Mouse (Mus musculus) heart, embryonic 16.5 days (tissue): Measurements from ENCODE around the gene Uck1. TPM values are rescaled to one million over a fixed set of nuclear protein-coding genes. Genes with fewer than 3 reads are reported as not detected.

Experiments
- ATAC-seq: fragments of 200-750 bp; cut with Nextera tagmentation; replicated peaks from 2 replicates; pipeline ENCODE4 v1.8.0; 2017; ENCODE audit warnings: moderate number of reproducible peaks; ENCODE audit not compliant: insufficient read depth, low FRiP score; ENCODE audit errors: extremely low read depth
- H3K27ac ChIP-seq: fragments of 300-500 bp; sonication (generic); 2 replicates; pipeline ENCODE4 v1.5.1; 2014; ENCODE audit warnings: mild to moderate bottlenecking, low read length, control low read depth, moderate library complexity
- H3K27me3 ChIP-seq: fragments of 300-500 bp; sonication (generic); 2 replicates; pipeline ENCODE4 v1.6.1; 2014; ENCODE audit warnings: low read length, mixed read lengths; ENCODE audit not compliant: control insufficient read depth, insufficient read depth
- H3K36me3 ChIP-seq: fragments of 300-500 bp; sonication (generic); 2 replicates; pipeline ENCODE4 v1.6.1; 2014; ENCODE audit not compliant: control insufficient read depth, insufficient read depth
- H3K4me1 ChIP-seq: fragments of 300-500 bp; sonication (generic); 2 replicates; pipeline ENCODE4 v1.6.1; 2014; ENCODE audit warnings: low read length, mixed read lengths; ENCODE audit not compliant: control insufficient read depth, insufficient read depth
- H3K4me2 ChIP-seq: fragments of 300-500 bp; sonication (generic); 2 replicates; pipeline ENCODE4 v1.6.1; 2014; ENCODE audit warnings: low read depth, mild to moderate bottlenecking, control low read depth, low read length
- H3K4me3 ChIP-seq: fragments of 300-500 bp; sonication (generic); 2 replicates; pipeline ENCODE4 v1.5.1; 2014; ENCODE audit warnings: mild to moderate bottlenecking, control low read depth, low read length
- H3K9ac ChIP-seq: fragments of 300-500 bp; sonication (generic); 2 replicates; pipeline ENCODE4 v1.6.1; 2014; ENCODE audit warnings: low read length, control low read depth
- H3K9me3 ChIP-seq: fragments of 300-500 bp; sonication (generic); replicated peaks from 2 replicates; pipeline ENCODE4 v1.6.1; 2016; ENCODE audit warnings: low read length; ENCODE audit not compliant: control insufficient read depth
- WGBS: fragments of 180-500 bp; shearing (Covaris S2); extraction: QIAGEN DNeasy Blood & Tissue Kit; methylation state at CpG from one replicate; pipeline ENCODE4 v1.1.7; 2014; 5-methylcytosine and 5-hydroxymethylcytosine counted together
- polyA plus RNA-seq: library from polyadenylated mRNA; unstranded; fragments of >200 nt; fragmentation: Nextera tagmentation; extraction: Ambion mirVana; gene quantifications from 2 replicates; pipeline ENCODE4 v1.2.1, GENCODE M21; 2015

Gene Uck1
- polyA plus RNA-seq, 1 experiment from 2014 or later, result 45.7 TPM

GRCm38 (mm10) chr2:32282727-32283126, 22.8 kb upstream of the Uck1 start:
- Histone ChIP-seq H3K4me3 (no peak overlapping the region), H3K9me3 (no peaks in the 10 kb centered on the region), H3K9ac (no peak overlapping the region), H3K4me2 (no peak overlapping the region), H3K27ac (peak overlapping the region; percentile 50; the same call in 1 of the 2 replicates), H3K4me1 (peaks cover 10% of the 10 kb centered on the region), H3K27me3 (no peaks in the 10 kb centered on the region), H3K36me3 (peaks cover 23% of the 10 kb centered on the region)
- 0 out of 2 replicates have a peak, but pooled peaks have one; percentile 28 for ATAC-seq
- WGBS, result 74% methylated on average over 1 of the region's 1 CpGs

GRCm38 (mm10) chr2:32282289-32282688, 22.3 kb upstream of the Uck1 start:
- no peak for ATAC-seq
- Histone ChIP-seq H3K27me3 (no peaks in the 10 kb centered on the region), H3K4me1 (peaks cover 10% of the 10 kb centered on the region), H3K36me3 (peaks cover 28% of the 10 kb centered on the region), H3K27ac (peak overlapping the region; percentile 50; the same call in 1 of the 2 replicates), H3K4me2 (no peak overlapping the region), H3K4me3 (no peak overlapping the region), H3K9ac (no peak overlapping the region), H3K9me3 (no peaks in the 10 kb centered on the region)
- 67% methylated on average over 2 of the region's 2 CpGs for WGBS

GRCm38 (mm10) chr2:32275823-32276222, 15.9 kb upstream of the Uck1 start:
- no peaks in the 10 kb centered on the region for H3K4me1 ChIP-seq
- no peaks in the 10 kb centered on the region for H3K27me3 ChIP-seq
- H3K4me3 ChIP-seq, result no peak overlapping the region
- H3K27ac ChIP-seq, result no peak overlapping the region
- no peak for ATAC-seq
- 79% methylated on average over 3 of the region's 3 CpGs for WGBS
- no peak overlapping the region for H3K9ac ChIP-seq
- no peaks in the 10 kb centered on the region for H3K9me3 ChIP-seq
- H3K4me2 ChIP-seq, result no peak overlapping the region
- peaks cover 22% of the 10 kb centered on the region for H3K36me3 ChIP-seq

GRCm38 (mm10) chr2:32260635-32261034, 676 bp upstream of the Uck1 start:
- Histone ChIP-seq H3K4me3 (no peak overlapping the region), H3K4me1 (peaks cover 7% of the 10 kb centered on the region), H3K9ac (no peak overlapping the region), H3K27ac (no peak overlapping the region), H3K36me3 (peaks cover 17% of the 10 kb centered on the region), H3K27me3 (no peaks in the 10 kb centered on the region), H3K4me2 (no peak overlapping the region; the same call in 1 of the 2 replicates), H3K9me3 (no peaks in the 10 kb centered on the region)
- WGBS, result 31% methylated on average over 4 of the region's 4 CpGs
- ATAC-seq, result no peak

GRCm38 (mm10) chr2:32258887-32259533, 949 bp downstream of the Uck1 start:
- Histone ChIP-seq H3K4me3 (peak overlapping the region; percentile 78), H3K27ac (no peak overlapping the region), H3K27me3 (no peaks in the 10 kb centered on the region), H3K9me3 (no peaks in the 10 kb centered on the region), H3K36me3 (peaks cover 21% of the 10 kb centered on the region), H3K9ac (peak overlapping the region; percentile 80), H3K4me1 (peaks cover 7% of the 10 kb centered on the region), H3K4me2 (peak overlapping the region; percentile 83)
- WGBS, result 47% methylated on average over 6 of the region's 6 CpGs
- no peak for ATAC-seq

DNA sequence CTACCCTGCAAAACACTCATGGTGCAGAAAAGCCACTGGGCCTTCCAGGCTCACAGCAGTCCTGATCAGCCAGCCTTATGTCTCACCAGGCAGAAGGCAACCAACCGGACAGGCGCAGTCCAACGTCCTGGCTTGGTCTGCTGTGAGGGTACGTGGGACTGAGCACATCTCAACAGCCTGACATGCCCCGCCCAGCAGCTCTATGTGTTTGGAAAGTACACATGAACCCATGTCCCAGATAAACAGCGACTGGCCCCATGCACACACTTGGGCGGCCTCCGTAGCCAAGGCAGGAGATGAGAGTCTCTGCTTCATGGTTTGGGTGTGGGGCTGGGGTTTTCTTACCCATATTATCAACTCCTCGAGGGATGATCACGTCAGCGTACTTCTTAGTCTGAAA, 3.7 kb downstream of the Uck1 start:
- peaks cover 7% of the 10 kb centered on the region for H3K4me1 ChIP-seq
- no peaks in the 10 kb centered on the region for H3K27me3 ChIP-seq
- H3K9ac ChIP-seq, result no peak overlapping the region
- no peak overlapping the region for H3K27ac ChIP-seq
- H3K4me3 ChIP-seq, result no peak overlapping the region
- no peaks in the 10 kb centered on the region for H3K9me3 ChIP-seq
- WGBS, result 93% methylated on average over 11 of the region's 11 CpGs
- no peak for ATAC-seq
- peaks cover 38% of the 10 kb centered on the region for H3K36me3 ChIP-seq
- H3K4me2 ChIP-seq, result no peak overlapping the region

- Histone ChIP-seq H3K4me1 (peaks cover 7% of the 10 kb centered on the region), H3K4me3 (no peak overlapping the region), H3K9ac (no peak overlapping the region), H3K27me3 (no peaks in the 10 kb centered on the region), H3K4me2 (no peak overlapping the region), H3K36me3 (peaks cover 45% of the 10 kb centered on the region), H3K9me3 (no peaks in the 10 kb centered on the region), H3K27ac (no peak overlapping the region)
- WGBS, result 86% methylated on average over 5 of the region's 5 CpGs
- ATAC-seq, result no peak
Measured at GRCm38 (mm10) chr2:32254563-32254962, 5.4 kb downstream of the Uck1 start.

DNA sequence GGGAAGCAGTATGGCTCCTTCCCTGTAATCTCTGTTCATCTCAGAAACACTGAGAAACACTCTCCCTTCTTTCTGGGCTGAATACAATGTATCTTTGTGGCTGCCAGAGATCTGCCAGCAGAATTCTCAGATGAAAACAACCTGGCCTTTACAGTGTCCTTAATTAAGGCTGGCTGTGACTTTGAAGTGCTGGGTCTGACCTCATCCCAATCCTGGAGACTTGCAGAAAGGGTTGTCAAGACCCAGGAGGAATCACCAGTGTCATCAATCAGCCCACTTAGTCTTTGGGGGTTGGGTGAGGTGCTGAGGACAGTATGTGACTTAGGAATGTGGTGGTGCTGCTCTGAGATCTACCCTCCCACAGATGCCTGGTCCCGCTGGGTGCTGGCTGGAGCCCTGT, 6.6 kb downstream of the Uck1 start:
- Histone ChIP-seq H3K36me3 (peaks cover 54% of the 10 kb centered on the region), H3K4me2 (no peak overlapping the region), H3K27ac (no peak overlapping the region), H3K9me3 (no peaks in the 10 kb centered on the region), H3K9ac (no peak overlapping the region), H3K4me3 (no peak overlapping the region), H3K4me1 (no peaks in the 10 kb centered on the region), H3K27me3 (no peaks in the 10 kb centered on the region)
- WGBS, result 72% methylated on average over 1 of the region's 1 CpGs
- ATAC-seq, result no peak

DNA sequence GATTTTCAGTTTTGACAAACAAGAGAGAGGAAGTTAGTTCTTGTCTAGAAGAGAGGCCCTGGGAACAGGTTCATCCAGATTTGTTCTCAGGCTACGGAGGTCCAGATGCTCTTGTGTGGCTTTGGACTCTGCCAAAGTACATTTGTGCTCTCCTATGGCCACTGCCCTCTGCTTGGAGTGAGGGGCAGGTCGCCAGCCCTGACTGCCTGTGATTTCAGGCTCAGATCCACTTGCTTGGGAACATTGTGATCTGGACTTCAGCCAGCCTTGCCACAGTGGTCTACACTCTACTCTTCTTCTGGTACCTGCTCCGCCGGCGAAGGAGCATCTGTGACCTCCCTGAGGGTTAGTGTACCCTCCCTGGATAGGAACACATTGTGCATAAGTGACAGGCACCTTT, 7.3 kb downstream of the Uck1 start:
- Histone ChIP-seq H3K27me3 (no peaks in the 10 kb centered on the region), H3K4me3 (no peak overlapping the region), H3K4me1 (no peaks in the 10 kb centered on the region), H3K9me3 (no peaks in the 10 kb centered on the region), H3K36me3 (peaks cover 52% of the 10 kb centered on the region), H3K4me2 (no peak overlapping the region), H3K27ac (no peak overlapping the region), H3K9ac (no peak overlapping the region)
- WGBS, result 85% methylated on average over 5 of the region's 5 CpGs
- ATAC-seq, result no peak
